Mouse (Mus musculus): ENCODE data around the gene Tmem52. TPM values are rescaled to one million over a fixed set of nuclear protein-coding genes. Genes with fewer than 3 reads are reported as not detected.

Tmem52 gene
- polyA plus RNA-seq, 1 experiment from 2014 or later = not detected

- no peak overlapping the region for H3K9ac ChIP-seq (ENCODE audit: low read length)
- no peaks in the 10 kb centered on the region for H3K36me3 ChIP-seq (ENCODE audit: control insufficient read depth, insufficient read depth, low read length)
- H3K4me2 ChIP-seq (replicated peaks; ENCODE audit: low read depth) = no peak overlapping the region
- H3K4me1 ChIP-seq (replicated peaks; ENCODE audit: control insufficient read depth, insufficient read depth) = no peaks in the 10 kb centered on the region
- no peak overlapping the region for H3K27ac ChIP-seq (replicated peaks)
- ATAC-seq (ENCODE audit: low FRiP score, low TSS enrichment) (no peak), DNase-seq (ENCODE audit: low spot score) (no peak)
- H3K27me3 ChIP-seq (ENCODE audit: control insufficient read depth, insufficient read depth, low read length) = no peaks in the 10 kb centered on the region
- 72% methylated on average over 13 of the region's 13 CpGs for WGBS
- H3K9me3 ChIP-seq (ENCODE audit: control insufficient read depth, low read length) = no peaks in the 10 kb centered on the region
- H3K4me3 ChIP-seq (ENCODE audit: low read depth, low read length) = no peak overlapping the region
- TF ChIP-seq CTCF (IDR thresholded peaks at IDR 0.05; ENCODE audit: low read depth) (no peak), EP300 (optimal IDR thresholded peaks at IDR 0.05) (no peak)
Measured at GRCm38 (mm10) chr4:155463050-155463449, 5.9 kb upstream of the Tmem52 start.

- Histone ChIP-seq H3K36me3 (ENCODE audit: control insufficient read depth, insufficient read depth, low read length) (no peaks in the 10 kb centered on the region), H3K9me3 (ENCODE audit: control insufficient read depth, low read length) (no peaks in the 10 kb centered on the region), H3K9ac (ENCODE audit: low read length) (no peak overlapping the region), H3K27me3 (ENCODE audit: control insufficient read depth, insufficient read depth, low read length) (no peaks in the 10 kb centered on the region), H3K4me3 (ENCODE audit: low read depth, low read length) (no peak overlapping the region), H3K4me1 (replicated peaks; ENCODE audit: control insufficient read depth, insufficient read depth) (no peaks in the 10 kb centered on the region), H3K27ac (replicated peaks) (no peak overlapping the region), H3K4me2 (replicated peaks; ENCODE audit: low read depth) (no peak overlapping the region)
- ATAC-seq (ENCODE audit: low FRiP score, low TSS enrichment) (no peak), DNase-seq (ENCODE audit: low spot score) (no peak)
- TF ChIP-seq EP300 (optimal IDR thresholded peaks at IDR 0.05) = no peak
- no peak for TF ChIP-seq CTCF (IDR thresholded peaks at IDR 0.05; ENCODE audit: low read depth)
- WGBS = 83% methylated on average over 6 of the region's 6 CpGs
Measured at GRCm38 (mm10) chr4:155463611-155464010, 5.3 kb upstream of the Tmem52 start.

- Histone ChIP-seq H3K9me3 (ENCODE audit: control insufficient read depth, low read length) (no peaks in the 10 kb centered on the region), H3K9ac (ENCODE audit: low read length) (no peak overlapping the region), H3K27me3 (ENCODE audit: control insufficient read depth, insufficient read depth, low read length) (no peaks in the 10 kb centered on the region), H3K4me3 (ENCODE audit: low read depth, low read length) (no peak overlapping the region), H3K4me2 (replicated peaks; ENCODE audit: low read depth) (no peak overlapping the region), H3K27ac (replicated peaks) (no peak overlapping the region), H3K4me1 (replicated peaks; ENCODE audit: control insufficient read depth, insufficient read depth) (no peaks in the 10 kb centered on the region), H3K36me3 (ENCODE audit: control insufficient read depth, insufficient read depth, low read length) (no peaks in the 10 kb centered on the region)
- TF ChIP-seq CTCF (IDR thresholded peaks at IDR 0.05; ENCODE audit: low read depth) (no peak), EP300 (optimal IDR thresholded peaks at IDR 0.05) (no peak)
- 83% methylated on average over 4 of the region's 4 CpGs for WGBS
- ATAC-seq (ENCODE audit: low FRiP score, low TSS enrichment) = no peak
- no peak for DNase-seq (ENCODE audit: low spot score)
Measured at GRCm38 (mm10) chr4:155464061-155464460, 4.9 kb upstream of the Tmem52 start.

- no peak for ATAC-seq (ENCODE audit: low FRiP score, low TSS enrichment)
- no peaks in the 10 kb centered on the region for H3K27me3 ChIP-seq (ENCODE audit: control insufficient read depth, insufficient read depth, low read length)
Measured at GRCm38 (mm10) chr4:155465607-155466006, 3.3 kb upstream of the Tmem52 start.

GRCm38 (mm10) chr4:155466080-155466479 lies 2.8 kb upstream of the Tmem52 start:
- Histone ChIP-seq H3K27me3 (ENCODE audit: control insufficient read depth, insufficient read depth, low read length) (no peaks in the 10 kb centered on the region), H3K9me3 (ENCODE audit: control insufficient read depth, low read length) (no peaks in the 10 kb centered on the region), H3K4me1 (replicated peaks; ENCODE audit: control insufficient read depth, insufficient read depth) (no peaks in the 10 kb centered on the region), H3K4me3 (ENCODE audit: low read depth, low read length) (no peak overlapping the region), H3K4me2 (replicated peaks; ENCODE audit: low read depth) (no peak overlapping the region), H3K36me3 (ENCODE audit: control insufficient read depth, insufficient read depth, low read length) (no peaks in the 10 kb centered on the region), H3K27ac (replicated peaks) (no peak overlapping the region), H3K9ac (ENCODE audit: low read length) (no peak overlapping the region)
- DNase-seq (ENCODE audit: low spot score) = no peak
- TF ChIP-seq CTCF (IDR thresholded peaks at IDR 0.05; ENCODE audit: low read depth) (no peak), EP300 (optimal IDR thresholded peaks at IDR 0.05) (no peak)
- no peak for ATAC-seq (ENCODE audit: low FRiP score, low TSS enrichment)
- WGBS = 82% methylated on average over 5 of the region's 5 CpGs

More at GRCm38 (mm10) chr4:155465607-155466006, 3.3 kb upstream of the Tmem52 start:
- no peaks in the 10 kb centered on the region for H3K9me3 ChIP-seq (ENCODE audit: control insufficient read depth, low read length)
- H3K27ac ChIP-seq (replicated peaks) = no peak overlapping the region
- TF ChIP-seq CTCF (IDR thresholded peaks at IDR 0.05; ENCODE audit: low read depth) = no peak
- TF ChIP-seq EP300 (optimal IDR thresholded peaks at IDR 0.05) = no peak
- DNase-seq (ENCODE audit: low spot score) = no peak
- no peaks in the 10 kb centered on the region for H3K4me1 ChIP-seq (replicated peaks; ENCODE audit: control insufficient read depth, insufficient read depth)
- WGBS = 70% methylated on average over 6 of the region's 6 CpGs
- no peak overlapping the region for H3K4me3 ChIP-seq (ENCODE audit: low read depth, low read length)
- H3K4me2 ChIP-seq (replicated peaks; ENCODE audit: low read depth) = no peak overlapping the region
- no peaks in the 10 kb centered on the region for H3K36me3 ChIP-seq (ENCODE audit: control insufficient read depth, insufficient read depth, low read length)
- no peak overlapping the region for H3K9ac ChIP-seq (ENCODE audit: low read length)

- TF ChIP-seq CTCF (IDR thresholded peaks at IDR 0.05; ENCODE audit: low read depth) = no peak
- WGBS = 78% methylated on average over 13 of the region's 13 CpGs
- no peak overlapping the region for H3K9ac ChIP-seq (ENCODE audit: low read length)
- no peaks in the 10 kb centered on the region for H3K36me3 ChIP-seq (ENCODE audit: control insufficient read depth, insufficient read depth, low read length)
- ATAC-seq (ENCODE audit: low FRiP score, low TSS enrichment) (no peak), DNase-seq (ENCODE audit: low spot score) (no peak)
- no peaks in the 10 kb centered on the region for H3K4me1 ChIP-seq (replicated peaks; ENCODE audit: control insufficient read depth, insufficient read depth)
- no peaks in the 10 kb centered on the region for H3K9me3 ChIP-seq (ENCODE audit: control insufficient read depth, low read length)
- H3K27ac ChIP-seq (replicated peaks) = no peak overlapping the region
- no peaks in the 10 kb centered on the region for H3K27me3 ChIP-seq (ENCODE audit: control insufficient read depth, insufficient read depth, low read length)
- no peak overlapping the region for H3K4me3 ChIP-seq (ENCODE audit: low read depth, low read length)
- H3K4me2 ChIP-seq (replicated peaks; ENCODE audit: low read depth) = no peak overlapping the region
Measured at GRCm38 (mm10) chr4:155467237-155468010, 1.5 kb upstream of the Tmem52 start.

Measured in stomach, postnatal 0 days (tissue).